Mouse (Mus musculus) midbrain, embryonic 13.5 days (tissue): Measurements from ENCODE around the gene Lgalsl. TPM values are rescaled to one million over a fixed set of nuclear protein-coding genes. Genes with fewer than 3 reads are reported as not detected.

Source experiments
- ATAC-seq: fragments of 200-750 bp; cut with Nextera tagmentation; 2 replicates; pipeline ENCODE4 v1.8.0; 2017; ENCODE audit warnings: mild to moderate bottlenecking, moderate TSS enrichment, moderate library complexity
- H3K27ac ChIP-seq: fragments of 300-500 bp; sonication (generic); 2 replicates; pipeline ENCODE4 v1.5.1; 2015; ENCODE audit warnings: inconsistent platforms, mild to moderate bottlenecking, moderate library complexity
- H3K27me3 ChIP-seq: fragments of 300-500 bp; sonication (generic); 2 replicates; pipeline ENCODE4 v1.6.1; 2015; ENCODE audit warnings: mild to moderate bottlenecking, inconsistent platforms
- H3K36me3 ChIP-seq: fragments of 300-500 bp; sonication (generic); 2 replicates; pipeline ENCODE4 v1.6.1; 2015; ENCODE audit warnings: mild to moderate bottlenecking, inconsistent platforms
- H3K4me1 ChIP-seq: fragments of 300-500 bp; sonication (generic); replicated peaks from 2 replicates; pipeline ENCODE4 v1.6.1; 2015; ENCODE audit warnings: inconsistent platforms
- H3K4me2 ChIP-seq: fragments of 300-500 bp; sonication (generic); replicated peaks from 2 replicates; pipeline ENCODE4 v1.6.1; 2015; ENCODE audit warnings: moderate library complexity, mild to moderate bottlenecking, inconsistent platforms
- H3K4me3 ChIP-seq: fragments of 300-500 bp; sonication (generic); replicated peaks from 2 replicates; pipeline ENCODE4 v1.5.1; 2015; ENCODE audit warnings: mild to moderate bottlenecking, inconsistent platforms
- H3K9ac ChIP-seq: fragments of 300-500 bp; sonication (generic); replicated peaks from 2 replicates; pipeline ENCODE4 v1.6.1; 2015; ENCODE audit warnings: mild to moderate bottlenecking, inconsistent platforms
- H3K9me3 ChIP-seq: fragments of 300-500 bp; sonication (generic); 2 replicates; pipeline ENCODE4 v1.6.1; 2016; ENCODE audit warnings: mild to moderate bottlenecking, inconsistent platforms
- WGBS: fragments of 180-500 bp; shearing (Covaris S2); methylation state at CpG from one replicate; pipeline ENCODE4 v1.1.7; 2015; 5-methylcytosine and 5-hydroxymethylcytosine counted together
- polyA plus RNA-seq: library from polyadenylated mRNA; unstranded; fragments of >200 nt; fragmentation: Nextera tagmentation; extraction: Ambion mirVana; gene quantifications from 2 replicates; pipeline ENCODE4 v1.2.1, GENCODE M21; 2015

The Lgalsl gene
- polyA plus RNA-seq, 1 experiment from 2014 or later: 49.4 TPM

DNA sequence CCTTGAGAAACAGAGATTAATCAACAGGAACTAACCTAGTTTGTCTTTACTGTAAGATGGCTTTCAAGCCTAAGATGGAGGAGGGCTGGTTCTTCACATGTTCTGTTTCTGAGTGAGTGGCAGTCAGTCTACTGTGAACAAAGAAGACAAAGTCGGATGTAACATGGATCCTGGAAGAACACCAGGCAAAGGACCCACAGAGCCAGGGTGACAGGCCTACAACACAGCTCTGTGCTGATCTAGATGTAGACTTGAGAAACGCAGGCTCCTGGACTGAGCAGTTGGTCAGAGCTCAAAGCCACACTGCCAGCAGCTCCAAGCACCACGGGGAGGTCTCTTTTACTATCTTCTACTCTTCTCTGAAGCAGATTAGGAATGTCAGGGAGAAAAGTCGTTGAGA lies 37.2 kb downstream of the Lgalsl start:
- no peak overlapping the region for H3K4me3 ChIP-seq
- WGBS: 75% methylated on average over 4 of the region's 4 CpGs
- no peaks in the 10 kb centered on the region for H3K36me3 ChIP-seq
- no peak overlapping the region for H3K27ac ChIP-seq
- ATAC-seq: no peak
- H3K4me1 ChIP-seq: peaks cover 6% of the 10 kb centered on the region; the same call in 1 of the 2 replicates
- no peaks in the 10 kb centered on the region for H3K27me3 ChIP-seq
- no peak overlapping the region for H3K4me2 ChIP-seq
- H3K9ac ChIP-seq: no peak overlapping the region
- H3K9me3 ChIP-seq: no peaks in the 10 kb centered on the region

DNA sequence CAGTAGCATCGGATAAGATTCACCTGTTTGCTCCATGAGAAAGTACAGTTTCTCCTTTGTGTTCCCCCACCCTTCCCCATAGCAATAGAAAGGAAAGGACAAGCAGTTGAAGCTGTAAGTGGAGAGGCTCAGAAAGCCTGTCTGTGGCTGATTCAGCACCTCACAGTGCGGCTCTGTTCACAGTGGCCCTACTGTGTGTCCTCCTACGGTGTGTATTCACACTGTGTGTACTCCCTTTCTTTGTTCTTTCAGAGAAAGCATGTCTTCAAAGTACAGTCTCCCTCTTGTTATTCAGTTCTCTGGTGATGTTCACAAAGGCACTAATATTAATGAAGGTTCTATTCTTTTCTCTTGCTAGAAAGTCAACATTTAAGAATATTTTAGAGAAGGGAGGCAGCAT lies 38.2 kb downstream of the Lgalsl start:
- Histone ChIP-seq H3K4me3 (no peak overlapping the region), H3K36me3 (no peaks in the 10 kb centered on the region), H3K9ac (no peak overlapping the region), H3K4me2 (no peak overlapping the region), H3K4me1 (peaks cover 6% of the 10 kb centered on the region; the same call in 1 of the 2 replicates), H3K27me3 (no peaks in the 10 kb centered on the region), H3K27ac (no peak overlapping the region), H3K9me3 (no peaks in the 10 kb centered on the region)
- ATAC-seq: no peak
- WGBS: 85% methylated on average over 3 of the region's 3 CpGs

DNA sequence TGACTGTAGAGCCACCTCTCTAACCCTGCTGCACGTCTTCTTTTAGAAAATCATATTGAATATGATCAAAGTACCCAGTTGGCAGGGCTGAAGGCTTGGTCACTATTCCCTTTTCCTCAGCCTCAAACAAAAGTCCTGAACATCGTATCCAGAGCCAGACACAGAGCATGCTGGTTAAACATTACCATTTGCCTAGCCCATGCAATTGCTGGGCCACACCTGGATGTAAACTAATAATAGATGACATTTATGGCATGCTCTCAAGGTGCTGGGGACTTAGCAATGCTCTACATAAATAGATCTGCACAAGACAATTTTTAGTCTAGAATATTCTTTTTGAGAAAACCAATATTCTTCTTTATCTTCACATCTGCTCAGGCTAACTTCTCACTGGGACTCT lies 39.5 kb downstream of the Lgalsl start:
- WGBS: 82% methylated on average over 2 of the region's 2 CpGs
- no peak overlapping the region for H3K4me3 ChIP-seq

DNA sequence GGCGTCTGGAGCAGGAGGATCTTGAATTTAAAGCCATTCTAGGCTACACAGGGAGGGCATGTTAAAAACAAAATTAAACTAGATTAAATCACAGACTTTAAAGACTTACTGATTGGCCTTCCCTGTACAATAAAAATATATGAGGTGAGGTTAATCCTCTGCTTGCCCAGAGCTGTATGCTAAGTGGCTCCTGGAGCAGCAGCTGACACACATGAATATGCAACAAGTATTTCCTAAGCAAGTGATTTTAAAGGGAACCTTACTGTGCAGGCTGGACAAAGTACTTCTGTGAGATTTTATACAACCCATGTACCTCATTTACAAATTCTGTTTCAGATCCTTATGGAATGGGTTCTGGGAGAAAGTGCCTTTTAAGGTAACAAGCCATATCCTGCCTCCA lies 41.8 kb downstream of the Lgalsl start:
- 0 out of 2 replicates have a peak, but pooled peaks cover 6% of the 10 kb centered on the region for H3K4me1 ChIP-seq
- 59% methylated on average over 1 of the region's 1 CpGs for WGBS
- no peak overlapping the region for H3K27ac ChIP-seq
- ATAC-seq: no peak
- H3K9me3 ChIP-seq: peaks cover 3% of the 10 kb centered on the region; the same call in 1 of the 2 replicates
- H3K27me3 ChIP-seq: no peaks in the 10 kb centered on the region
- H3K4me2 ChIP-seq: no peak overlapping the region
- no peak overlapping the region for H3K9ac ChIP-seq
- H3K36me3 ChIP-seq: no peaks in the 10 kb centered on the region
- H3K4me3 ChIP-seq: no peak overlapping the region

More for the DNA sequence above, 39.5 kb downstream of the Lgalsl start:
- no peaks in the 10 kb centered on the region for H3K27me3 ChIP-seq
- ATAC-seq: no peak
- no peak overlapping the region for H3K9ac ChIP-seq
- no peaks in the 10 kb centered on the region for H3K9me3 ChIP-seq
- H3K36me3 ChIP-seq: no peaks in the 10 kb centered on the region
- H3K4me1 ChIP-seq: peaks cover 6% of the 10 kb centered on the region; the same call in 1 of the 2 replicates
- no peak overlapping the region for H3K27ac ChIP-seq
- H3K4me2 ChIP-seq: no peak overlapping the region

DNA sequence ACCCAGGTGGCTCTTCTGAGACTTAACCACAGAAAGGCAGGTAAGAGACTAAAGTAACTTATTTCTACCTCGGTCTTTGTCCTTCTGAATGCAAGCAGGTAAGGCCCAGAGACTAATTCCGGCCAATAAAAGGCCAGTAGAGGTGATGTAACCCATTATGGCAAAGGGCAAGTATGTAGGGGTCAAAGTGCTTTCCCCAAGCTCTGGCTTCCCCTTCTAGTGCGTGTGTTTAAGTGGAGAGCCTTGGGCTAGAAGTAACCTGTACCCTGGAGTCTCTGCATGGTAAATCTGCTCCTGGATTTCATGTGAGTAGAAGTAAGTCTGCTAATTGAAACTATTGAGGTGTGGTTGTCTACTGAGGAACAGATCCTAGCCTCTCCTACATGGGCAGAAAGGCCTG lies 42.8 kb downstream of the Lgalsl start:
- H3K27me3 ChIP-seq: no peaks in the 10 kb centered on the region
- ATAC-seq: no peak
- 85% methylated on average over 3 of the region's 3 CpGs for WGBS

DNA sequence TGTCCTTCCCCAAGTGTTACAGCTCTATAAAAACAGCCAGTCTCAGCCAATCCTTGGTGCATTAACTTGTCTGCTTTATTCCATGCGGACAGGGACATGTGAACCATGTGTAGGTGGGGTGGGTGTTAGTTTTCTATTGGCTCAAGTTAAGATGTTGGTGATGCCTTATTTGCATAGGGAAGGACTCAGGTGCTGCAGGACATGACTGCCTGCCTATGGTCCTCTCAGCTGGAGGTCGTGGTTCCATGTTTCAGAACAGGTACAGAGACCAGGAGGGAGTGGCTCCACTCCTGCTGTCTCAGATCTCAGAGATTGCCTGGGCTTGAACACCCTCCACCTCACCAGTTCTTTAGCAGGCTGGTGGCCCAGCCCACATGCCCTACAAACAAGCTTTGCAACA lies 44.7 kb downstream of the Lgalsl start:
- H3K27me3 ChIP-seq: no peaks in the 10 kb centered on the region
- H3K4me1 ChIP-seq: 0 out of 2 replicates have a peak, but pooled peaks cover 6% of the 10 kb centered on the region
- 74% methylated on average over 2 of the region's 2 CpGs for WGBS
- no peak overlapping the region for H3K9ac ChIP-seq
- ATAC-seq: no peak
- H3K27ac ChIP-seq: no peak overlapping the region
- no peak overlapping the region for H3K4me2 ChIP-seq
- H3K9me3 ChIP-seq: peaks cover 5% of the 10 kb centered on the region; the same call in 1 of the 2 replicates
- H3K36me3 ChIP-seq: no peaks in the 10 kb centered on the region
- H3K4me3 ChIP-seq: no peak overlapping the region

More for the DNA sequence above, 42.8 kb downstream of the Lgalsl start:
- Histone ChIP-seq H3K9me3 (peaks cover 5% of the 10 kb centered on the region; the same call in 1 of the 2 replicates), H3K4me2 (no peak overlapping the region), H3K36me3 (no peaks in the 10 kb centered on the region), H3K27ac (no peak overlapping the region), H3K9ac (no peak overlapping the region), H3K4me1 (0 out of 2 replicates have a peak, but pooled peaks cover 6% of the 10 kb centered on the region), H3K4me3 (no peak overlapping the region)

DNA sequence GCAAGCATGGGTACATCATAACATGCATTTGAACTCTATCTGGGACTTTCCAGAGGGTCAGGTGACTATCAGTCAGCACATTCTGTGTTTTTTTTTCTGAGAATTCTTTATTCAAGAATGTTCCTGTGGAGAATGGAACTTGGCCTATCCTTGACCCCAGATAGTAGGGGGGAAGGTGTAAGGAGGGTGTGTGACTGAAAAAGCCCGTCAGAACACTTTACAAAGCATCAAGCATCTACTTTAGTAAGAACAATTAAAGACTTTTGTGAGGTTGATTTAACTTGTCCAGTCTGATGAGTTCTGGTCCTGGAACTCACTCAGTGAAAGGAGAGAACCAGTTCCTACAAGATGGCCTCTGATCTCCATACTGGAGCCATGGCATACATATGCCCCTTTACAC lies 45.7 kb downstream of the Lgalsl start:
- 81% methylated on average over 1 of the region's 1 CpGs for WGBS
- ATAC-seq: no peak

DNA sequence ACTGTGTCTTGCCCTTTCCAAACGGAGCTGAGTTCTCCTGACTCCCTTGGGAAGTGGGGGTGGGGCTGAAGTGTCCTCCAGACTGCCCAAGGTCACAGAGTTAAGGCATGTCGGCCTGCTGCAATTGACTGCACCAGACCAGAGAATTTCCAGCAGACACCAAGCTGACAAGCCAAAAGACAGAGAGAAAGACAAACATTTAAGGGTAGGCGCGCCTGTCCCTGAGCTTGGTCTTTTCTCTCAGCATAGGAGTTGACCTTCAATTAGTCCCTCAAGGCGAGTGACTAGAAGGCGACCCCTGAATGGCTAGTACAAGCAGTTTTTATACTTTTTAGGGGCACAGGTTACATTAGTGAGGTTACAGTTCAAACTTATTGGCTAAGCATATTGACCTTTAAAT lies 46.1 kb downstream of the Lgalsl start:
- H3K4me3 ChIP-seq: no peak overlapping the region
- peaks cover 5% of the 10 kb centered on the region; the same call in 1 of the 2 replicates for H3K9me3 ChIP-seq
- no peak overlapping the region for H3K27ac ChIP-seq
- H3K27me3 ChIP-seq: no peaks in the 10 kb centered on the region
- no peak overlapping the region for H3K9ac ChIP-seq
- no peak for ATAC-seq
- no peaks in the 10 kb centered on the region for H3K36me3 ChIP-seq
- H3K4me1 ChIP-seq: 0 out of 2 replicates have a peak, but pooled peaks cover 6% of the 10 kb centered on the region
- 88% methylated on average over 6 of the region's 6 CpGs for WGBS
- no peak overlapping the region for H3K4me2 ChIP-seq

More for the DNA sequence above, 45.7 kb downstream of the Lgalsl start:
- Histone ChIP-seq H3K9me3 (peaks cover 5% of the 10 kb centered on the region; the same call in 1 of the 2 replicates), H3K4me3 (no peak overlapping the region), H3K36me3 (no peaks in the 10 kb centered on the region), H3K9ac (no peak overlapping the region), H3K4me1 (0 out of 2 replicates have a peak, but pooled peaks cover 6% of the 10 kb centered on the region), H3K27me3 (no peaks in the 10 kb centered on the region), H3K27ac (no peak overlapping the region), H3K4me2 (no peak overlapping the region)

DNA sequence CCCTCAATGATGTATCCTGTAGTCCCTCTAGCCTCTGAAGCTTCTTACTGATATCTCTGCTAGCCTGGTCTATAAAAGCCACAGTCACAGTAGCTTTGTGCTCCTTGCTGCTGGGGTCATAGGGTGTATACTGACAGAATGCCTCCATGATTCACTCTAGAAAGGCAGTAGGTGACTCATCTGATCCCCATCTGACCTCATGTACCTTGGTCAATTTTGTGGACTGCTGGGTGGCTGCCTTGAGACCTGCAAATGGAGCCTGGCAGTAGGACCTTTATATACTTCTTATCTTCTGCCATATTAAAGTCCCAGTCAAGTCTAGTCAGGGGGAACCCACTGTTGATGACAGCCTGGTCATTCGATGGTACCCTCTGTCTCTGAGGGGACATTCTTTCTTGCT lies 47.4 kb downstream of the Lgalsl start:
- ATAC-seq: no peak
- Histone ChIP-seq H3K4me1 (no peaks in the 10 kb centered on the region), H3K4me2 (no peak overlapping the region), H3K27ac (no peak overlapping the region), H3K27me3 (no peaks in the 10 kb centered on the region), H3K9ac (no peak overlapping the region), H3K36me3 (no peaks in the 10 kb centered on the region), H3K9me3 (peaks cover 5% of the 10 kb centered on the region; the same call in 1 of the 2 replicates), H3K4me3 (no peak overlapping the region)
- WGBS: 97% methylated on average over 1 of the region's 1 CpGs

DNA sequence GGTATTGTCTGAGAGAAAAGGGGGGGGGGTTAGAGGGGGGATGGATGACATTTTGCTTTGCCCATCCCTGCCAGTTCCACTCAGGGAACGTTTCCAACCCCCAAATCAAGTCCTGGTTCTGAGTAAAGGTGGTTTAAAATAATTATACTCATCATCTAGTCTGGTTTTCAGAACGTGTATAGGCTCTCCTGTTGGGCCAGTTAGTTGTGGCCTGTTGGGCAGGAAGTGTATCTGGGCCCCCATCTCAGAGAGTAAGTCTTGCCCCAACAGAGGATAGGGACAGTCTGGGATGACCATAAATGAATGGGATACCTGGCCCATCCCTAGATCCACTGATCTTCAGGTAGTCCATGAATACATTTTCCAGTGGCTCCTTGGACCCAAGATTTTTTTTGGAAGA lies 48.2 kb downstream of the Lgalsl start:
- 54% methylated on average over 2 of the region's 2 CpGs for WGBS
- no peak for ATAC-seq
- no peak overlapping the region for H3K9ac ChIP-seq
- no peak overlapping the region for H3K4me2 ChIP-seq
- H3K4me3 ChIP-seq: no peak overlapping the region
- no peak overlapping the region for H3K27ac ChIP-seq
- H3K36me3 ChIP-seq: no peaks in the 10 kb centered on the region
- H3K27me3 ChIP-seq: no peaks in the 10 kb centered on the region
- H3K4me1 ChIP-seq: no peaks in the 10 kb centered on the region
- H3K9me3 ChIP-seq: peaks cover 5% of the 10 kb centered on the region; the same call in 1 of the 2 replicates

DNA sequence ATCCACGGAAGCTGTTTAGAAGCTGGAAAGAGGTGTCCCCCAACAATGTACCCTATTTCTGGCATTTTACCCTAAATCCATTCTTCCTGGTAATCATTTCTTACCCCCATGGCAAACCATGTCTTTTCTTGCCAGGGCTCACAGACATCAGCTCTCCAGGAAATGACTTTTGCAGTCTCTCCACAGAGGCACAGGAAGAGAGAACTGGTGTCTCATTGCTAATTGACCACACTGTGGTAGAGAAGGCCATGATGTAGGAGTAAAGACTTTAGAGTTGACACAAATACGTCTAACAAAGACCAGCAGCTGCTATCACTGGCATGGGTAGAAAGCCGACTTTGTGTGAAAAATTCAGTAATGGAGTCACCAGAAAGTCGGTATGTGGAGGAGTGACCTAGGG lies 50.5 kb downstream of the Lgalsl start:
- Histone ChIP-seq H3K4me1 (no peaks in the 10 kb centered on the region), H3K4me2 (no peak overlapping the region), H3K27me3 (no peaks in the 10 kb centered on the region), H3K4me3 (no peak overlapping the region), H3K9ac (no peak overlapping the region), H3K36me3 (no peaks in the 10 kb centered on the region), H3K27ac (no peak overlapping the region), H3K9me3 (peaks cover 5% of the 10 kb centered on the region; the same call in 1 of the 2 replicates)
- 87% methylated on average over 4 of the region's 4 CpGs for WGBS
- ATAC-seq: no peak

DNA sequence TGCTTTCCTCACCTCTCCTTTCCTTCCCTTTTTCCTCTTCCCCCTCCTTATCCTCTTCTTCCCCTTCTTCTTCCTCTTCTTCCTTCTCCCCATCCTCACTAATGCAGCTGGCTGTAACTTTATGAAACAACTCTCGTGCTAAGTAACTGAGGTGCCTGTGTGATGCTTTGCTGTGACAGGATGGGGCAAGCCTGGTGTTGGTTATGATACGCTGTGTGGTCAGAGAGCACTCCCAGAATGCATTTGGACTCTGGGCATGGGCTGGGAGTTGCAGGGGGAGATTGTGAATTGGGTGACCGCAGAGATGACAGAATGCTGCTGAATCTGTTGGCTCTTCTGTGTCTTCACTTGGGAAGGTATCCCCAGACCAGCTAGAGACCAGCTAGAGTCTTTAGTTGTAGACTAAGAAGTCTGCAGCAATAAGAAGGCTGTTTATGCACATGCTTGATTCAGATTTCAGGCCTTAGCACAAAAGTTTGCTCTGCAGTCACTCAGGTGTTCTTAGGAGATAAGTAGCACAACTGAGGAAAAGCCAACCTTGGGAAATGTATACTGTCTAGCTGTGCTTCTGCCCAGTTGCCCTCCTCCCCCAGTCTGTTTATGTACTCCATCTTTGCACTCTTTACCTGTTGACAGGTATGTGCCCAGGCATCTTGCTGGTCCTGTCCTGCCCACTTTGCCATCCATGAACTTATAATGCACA lies 51.8 kb downstream of the Lgalsl start:
- ATAC-seq: no peak
- no peak overlapping the region for H3K4me2 ChIP-seq
- WGBS: 89% methylated on average over 3 of the region's 3 CpGs

More for the DNA sequence above, 51.8 kb downstream of the Lgalsl start:
- Histone ChIP-seq H3K9ac (no peak overlapping the region), H3K4me3 (no peak overlapping the region), H3K27ac (no peak overlapping the region), H3K27me3 (no peaks in the 10 kb centered on the region), H3K4me1 (no peaks in the 10 kb centered on the region), H3K9me3 (0 out of 2 replicates have a peak, but pooled peaks cover 2% of the 10 kb centered on the region), H3K36me3 (no peaks in the 10 kb centered on the region)
